Mouse (Mus musculus): ENCODE measurements around the gene Adcy5.

Gene Adcy5

GRCm38 (mm10) chr16:35270353-35270934 lies 115.8 kb downstream of the Adcy5 start:
- peak; percentile 74 to 75 for DNase-seq (ENCODE audit: low spot score in 2 of 2)

GRCm38 (mm10) chr16:35270945-35271344 lies 116.3 kb downstream of the Adcy5 start:
- DNase-seq (ENCODE audit: low spot score in 2 of 2), result no peak

GRCm38 (mm10) chr16:35271572-35271971 lies 116.9 kb downstream of the Adcy5 start:
- no peak for DNase-seq (ENCODE audit: low spot score in 2 of 2)

- no peak for DNase-seq (ENCODE audit: low spot score in 2 of 2)
Measured at GRCm38 (mm10) chr16:35272417-35272816, 117.7 kb downstream of the Adcy5 start.

GRCm38 (mm10) chr16:35278166-35278565 lies 123.5 kb downstream of the Adcy5 start:
- DNase-seq (ENCODE audit: low spot score in 2 of 2), result no peak

- DNase-seq (ENCODE audit: low spot score in 2 of 2), result no peak
Measured at GRCm38 (mm10) chr16:35282456-35282855, 127.8 kb downstream of the Adcy5 start.

- no peak for DNase-seq (ENCODE audit: low spot score in 2 of 2)
Measured at GRCm38 (mm10) chr16:35285821-35286220, 131.1 kb downstream of the Adcy5 start.

- DNase-seq (ENCODE audit: low spot score in 2 of 2), result no peak
Measured at GRCm38 (mm10) chr16:35287244-35287643, 132.6 kb downstream of the Adcy5 start.

- DNase-seq (ENCODE audit: low spot score in 2 of 2), result no peak
Measured at GRCm38 (mm10) chr16:35297786-35298185, 143.1 kb downstream of the Adcy5 start.

- DNase-seq (ENCODE audit: low spot score in 2 of 2), result no peak
Measured at GRCm38 (mm10) chr16:35300156-35300555, 145.5 kb downstream of the Adcy5 start.

GRCm38 (mm10) chr16:35302441-35303280 lies 148.0 kb downstream of the Adcy5 start:
- no peak for DNase-seq (ENCODE audit: low spot score in 2 of 2)

GRCm38 (mm10) chr16:35303721-35304120 lies 149.0 kb downstream of the Adcy5 start:
- DNase-seq (ENCODE audit: low spot score in 2 of 2), result no peak

GRCm38 (mm10) chr16:35304416-35304815 lies 149.7 kb downstream of the Adcy5 start:
- DNase-seq (ENCODE audit: low spot score in 2 of 2), result no peak

GRCm38 (mm10) chr16:35305226-35305625 lies 150.5 kb downstream of the Adcy5 start:
- DNase-seq (ENCODE audit: low spot score in 2 of 2), result no peak

GRCm38 (mm10) chr16:35306631-35307030 lies 152.0 kb downstream of the Adcy5 start:
- DNase-seq (ENCODE audit: low spot score in 2 of 2), result no peak

GRCm38 (mm10) chr16:35307331-35307730 lies 152.7 kb downstream of the Adcy5 start:
- no peak for DNase-seq (ENCODE audit: low spot score in 2 of 2)

GRCm38 (mm10) chr16:35308016-35308415 lies 153.3 kb downstream of the Adcy5 start:
- no peak for DNase-seq (ENCODE audit: low spot score in 2 of 2)

GRCm38 (mm10) chr16:35308486-35309143 lies 153.9 kb downstream of the Adcy5 start:
- DNase-seq (ENCODE audit: low spot score in 2 of 2), result no peak

GRCm38 (mm10) chr16:35309634-35310033 lies 155.0 kb downstream of the Adcy5 start:
- DNase-seq (ENCODE audit: low spot score in 2 of 2), result no peak

- DNase-seq (ENCODE audit: low spot score in 2 of 2), result no peak
Measured at GRCm38 (mm10) chr16:35310551-35311110, 156.0 kb downstream of the Adcy5 start.

GRCm38 (mm10) chr16:35311586-35311985 lies 156.9 kb downstream of the Adcy5 start:
- no peak for DNase-seq (ENCODE audit: low spot score in 2 of 2)

GRCm38 (mm10) chr16:35315496-35315895 lies 160.8 kb downstream of the Adcy5 start:
- DNase-seq (ENCODE audit: low spot score in 2 of 2), result no peak

Measured in right cerebral cortex, postnatal 36 days (tissue).